Mouse (Mus musculus): ENCODE measurements around the gene Vamp5.

Gene Vamp5

DNA sequence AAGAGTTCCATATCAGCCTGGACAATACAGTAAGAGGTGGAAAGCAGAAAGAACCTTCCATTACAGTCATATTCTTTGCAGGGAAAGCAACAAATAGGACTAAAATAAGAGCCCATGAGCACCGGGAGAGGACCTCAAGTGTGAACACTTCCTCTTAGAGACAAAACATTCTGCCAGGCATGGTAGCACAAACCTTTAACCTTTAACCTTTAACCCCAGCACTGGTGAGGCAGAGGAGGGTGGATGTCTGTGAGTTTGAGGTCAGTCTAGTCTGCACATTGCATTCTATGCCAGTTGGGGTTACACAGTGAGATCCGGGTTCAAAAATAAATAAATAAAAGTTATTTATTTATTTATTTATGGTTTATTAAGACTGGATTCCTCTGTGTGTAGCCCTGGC lies 39.8 kb downstream of the Vamp5 start:
- DNase-seq: no peak

- no peak for DNase-seq
These were observed 47.2 kb downstream of the Vamp5 start for GRCm38 (mm10) chr6:72333111-72333510.

DNA sequence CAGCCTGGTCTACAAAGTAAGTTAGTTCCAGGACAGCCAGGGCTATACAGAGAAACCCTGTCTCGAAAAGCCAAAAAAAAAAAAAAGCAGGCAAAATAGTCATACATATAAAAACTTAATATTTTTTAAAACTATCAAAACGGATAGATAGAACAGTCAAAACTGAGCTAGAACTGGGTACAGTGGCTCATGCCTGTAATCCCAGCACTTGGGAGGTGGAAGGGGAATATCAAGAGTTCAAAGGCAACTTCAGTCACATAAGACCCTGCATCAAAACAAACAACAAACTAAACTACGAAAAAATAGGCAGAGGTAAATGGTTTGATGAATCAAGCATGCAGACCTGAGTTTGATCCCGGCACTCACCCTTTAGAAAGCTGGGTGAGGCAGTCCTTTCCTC lies 50.1 kb downstream of the Vamp5 start:
- no peak for DNase-seq

DNA sequence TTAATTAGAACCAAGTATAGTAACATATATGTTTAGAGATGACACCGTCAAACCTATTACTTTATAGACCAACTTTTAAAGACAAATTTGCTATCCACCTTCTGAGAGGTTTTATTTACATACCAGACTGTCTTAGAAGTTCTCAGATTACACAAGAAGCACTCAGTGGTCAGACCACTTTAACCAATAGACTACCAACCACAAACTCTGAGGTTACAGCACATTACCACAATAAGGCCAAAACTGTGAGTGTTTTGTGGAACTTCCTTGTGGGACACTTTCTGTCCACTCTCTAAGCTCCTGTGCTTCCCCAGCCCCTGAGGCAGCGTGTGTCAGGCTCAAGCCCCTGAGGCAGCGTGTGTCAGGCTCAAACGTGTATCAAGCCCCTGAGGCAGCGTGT lies 51.2 kb downstream of the Vamp5 start:
- no peak for DNase-seq

GRCm38 (mm10) chr6:72326274-72326673 lies 54.0 kb downstream of the Vamp5 start:
- DNase-seq: peak; percentile 44

GRCm38 (mm10) chr6:72323786-72324508 lies 56.3 kb downstream of the Vamp5 start:
- no peak for DNase-seq

GRCm38 (mm10) chr6:72322936-72323335 lies 57.3 kb downstream of the Vamp5 start:
- no peak for DNase-seq

DNA sequence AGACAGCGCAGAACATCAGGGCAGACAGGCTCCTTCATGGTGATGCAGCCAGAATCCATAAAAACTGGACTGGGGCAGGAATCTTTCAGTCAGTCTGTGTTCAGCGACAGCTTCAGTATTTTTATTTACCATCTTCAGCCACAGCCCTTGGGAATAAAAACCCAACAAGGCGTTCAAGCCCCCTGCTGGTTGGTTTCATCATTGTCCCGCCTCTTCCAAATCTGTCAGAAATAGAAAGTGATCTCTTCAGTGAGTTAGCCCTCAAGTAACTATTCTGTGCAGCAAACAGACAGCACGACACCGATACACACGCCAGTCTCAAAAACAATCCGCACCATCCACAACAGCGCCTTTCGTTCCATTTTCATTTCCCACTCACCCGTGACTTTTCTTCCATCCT lies 61.2 kb downstream of the Vamp5 start:
- peak; percentile 29 for DNase-seq
